Mouse (Mus musculus) mouse trophoblast stem cell (cell line): ENCODE results near the gene Coa3.

Experiments
- in situ Hi-C, 2 experiments: fragments of 300-500 bp; cut with MseI, MboI; formaldehyde crosslinking; loops; 2 replicates in 1 of 2; 3 replicates in 1 of 2; pipeline ENCODE4 v1.15.1; 2025

The Coa3 gene

DNA sequence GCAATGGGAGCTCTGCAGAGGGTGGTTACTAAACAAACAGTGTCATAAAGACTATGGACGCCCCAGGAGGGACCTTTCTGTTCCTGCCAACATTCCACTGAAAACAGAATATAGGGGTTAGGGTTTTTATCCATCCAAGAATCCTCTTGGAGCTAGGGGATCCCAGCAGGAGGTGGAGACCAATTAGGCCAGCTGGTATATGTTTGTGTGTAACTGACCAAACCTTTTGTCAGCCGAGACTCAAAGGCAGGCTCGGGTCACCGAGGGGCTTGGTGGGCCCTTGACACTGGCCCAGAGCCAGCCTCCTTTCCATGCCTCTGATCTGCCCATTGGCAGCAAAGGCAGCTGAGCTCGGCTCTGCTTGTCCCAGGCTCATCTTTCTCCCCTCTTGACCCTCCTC, 4.0 kb upstream of the Coa3 start:
- in situ Hi-C loops: no loop called here

- in situ Hi-C loops: no loop called here
Measured at GRCm38 (mm10) chr11:101280837-101281236, 1.9 kb upstream of the Coa3 start.

GRCm38 (mm10) chr11:101279193-101279569, 267 bp upstream of the Coa3 start:
- in situ Hi-C loops: no loop called here

GRCm38 (mm10) chr11:101277381-101278222, 1.3 kb downstream of the Coa3 start:
- in situ Hi-C loops: no loop called here

- in situ Hi-C loops: no loop called here
Measured at GRCm38 (mm10) chr11:101276319-101277070, 2.4 kb downstream of the Coa3 start.

DNA sequence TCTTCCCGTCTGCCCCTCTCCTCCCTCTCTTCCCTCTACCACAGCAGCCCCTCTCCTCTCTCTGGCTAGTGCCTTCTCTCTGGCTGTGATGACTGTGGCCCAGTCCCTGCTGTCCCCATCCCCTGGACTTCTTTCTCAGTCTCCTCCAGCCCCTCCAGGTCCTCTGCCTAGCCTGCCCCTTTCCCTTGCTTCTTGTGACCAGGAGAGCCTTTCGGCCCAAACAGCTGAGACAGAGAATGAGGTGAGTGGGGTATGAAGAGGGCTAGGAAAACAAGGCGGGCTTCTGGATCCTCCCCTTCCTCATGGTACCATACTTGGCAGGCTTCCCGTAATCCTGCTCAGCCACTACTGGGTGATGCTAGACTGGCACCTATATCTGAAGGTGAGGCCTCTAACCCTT, 3.6 kb downstream of the Coa3 start:
- in situ Hi-C loops: no loop called here

- in situ Hi-C loops: no loop called here
Measured at GRCm38 (mm10) chr11:101272446-101272845, 6.5 kb downstream of the Coa3 start.

DNA sequence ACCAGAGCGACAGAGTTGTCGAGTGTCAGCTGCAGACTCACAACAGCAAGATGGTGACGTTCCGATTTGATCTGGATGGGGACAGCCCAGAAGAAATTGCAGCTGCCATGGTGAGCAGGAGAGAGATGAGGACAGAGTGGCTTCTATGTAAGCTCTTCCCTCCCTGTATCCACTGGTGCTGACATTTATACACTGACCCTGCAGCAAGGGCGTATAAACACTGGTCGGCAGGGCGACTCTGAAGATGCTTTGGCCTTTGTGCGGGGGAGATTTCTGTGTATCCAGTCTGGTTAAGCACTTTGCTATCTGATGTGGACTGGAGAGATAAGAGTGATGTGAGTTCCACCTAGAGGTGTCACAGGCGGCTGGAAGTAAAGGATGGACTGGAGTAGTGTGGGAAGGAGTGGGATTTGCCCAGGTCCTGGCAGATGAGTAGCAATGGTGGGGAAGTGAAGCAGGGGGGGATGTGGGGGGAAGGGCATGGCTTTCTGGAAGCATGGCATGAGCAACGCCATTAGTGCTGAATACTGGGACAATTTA, 9.3 kb downstream of the Coa3 start:
- in situ Hi-C loops: no loop called here

- in situ Hi-C loops: no loop called here
Measured at GRCm38 (mm10) chr11:101265906-101266305, 13.0 kb downstream of the Coa3 start.

GRCm38 (mm10) chr11:101264954-101265471, 13.9 kb downstream of the Coa3 start:
- in situ Hi-C loops: no loop called here

- in situ Hi-C loops: no loop called here
Measured at GRCm38 (mm10) chr11:101263989-101264280, 15.0 kb downstream of the Coa3 start.

DNA sequence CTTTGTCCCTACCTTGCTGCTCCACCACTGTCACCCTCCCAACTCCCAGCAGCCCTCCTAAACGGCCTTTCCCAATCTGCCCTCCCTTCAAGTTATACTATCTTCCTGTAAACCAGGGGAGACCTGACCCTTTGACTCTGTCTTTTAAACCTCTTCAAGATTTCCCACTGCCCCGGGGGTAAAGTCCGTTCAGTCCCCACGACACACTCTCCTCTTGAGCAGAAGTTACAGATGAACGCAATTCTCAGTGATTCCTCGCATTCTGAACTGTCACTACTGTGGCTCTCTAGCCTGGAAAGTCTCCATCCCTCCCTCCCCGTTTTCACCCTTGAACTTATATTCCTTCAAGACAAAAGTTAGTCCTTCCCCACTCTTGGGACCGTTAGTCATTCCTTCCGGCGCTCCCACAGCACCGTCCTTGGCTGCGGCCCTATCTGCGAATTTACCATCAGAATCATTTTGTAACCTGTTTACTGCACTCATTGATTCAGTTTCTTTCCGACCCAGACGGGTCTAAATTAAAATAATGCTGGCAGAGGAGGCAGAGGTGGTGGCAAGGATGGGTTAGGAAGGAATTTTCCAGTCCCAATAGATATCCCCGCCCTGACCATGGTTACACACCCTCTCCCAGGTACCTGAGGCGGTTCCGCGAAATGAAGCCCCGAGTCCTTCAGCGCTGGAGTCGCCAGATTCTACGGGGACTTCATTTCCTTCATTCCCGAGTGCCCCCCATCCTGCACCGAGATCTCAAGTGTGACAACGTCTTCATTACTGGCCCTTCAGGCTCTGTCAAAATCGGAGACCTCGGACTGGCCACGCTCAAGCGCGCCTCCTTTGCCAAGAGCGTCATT, 15.6 kb downstream of the Coa3 start:
- in situ Hi-C loops: no loop called here

DNA sequence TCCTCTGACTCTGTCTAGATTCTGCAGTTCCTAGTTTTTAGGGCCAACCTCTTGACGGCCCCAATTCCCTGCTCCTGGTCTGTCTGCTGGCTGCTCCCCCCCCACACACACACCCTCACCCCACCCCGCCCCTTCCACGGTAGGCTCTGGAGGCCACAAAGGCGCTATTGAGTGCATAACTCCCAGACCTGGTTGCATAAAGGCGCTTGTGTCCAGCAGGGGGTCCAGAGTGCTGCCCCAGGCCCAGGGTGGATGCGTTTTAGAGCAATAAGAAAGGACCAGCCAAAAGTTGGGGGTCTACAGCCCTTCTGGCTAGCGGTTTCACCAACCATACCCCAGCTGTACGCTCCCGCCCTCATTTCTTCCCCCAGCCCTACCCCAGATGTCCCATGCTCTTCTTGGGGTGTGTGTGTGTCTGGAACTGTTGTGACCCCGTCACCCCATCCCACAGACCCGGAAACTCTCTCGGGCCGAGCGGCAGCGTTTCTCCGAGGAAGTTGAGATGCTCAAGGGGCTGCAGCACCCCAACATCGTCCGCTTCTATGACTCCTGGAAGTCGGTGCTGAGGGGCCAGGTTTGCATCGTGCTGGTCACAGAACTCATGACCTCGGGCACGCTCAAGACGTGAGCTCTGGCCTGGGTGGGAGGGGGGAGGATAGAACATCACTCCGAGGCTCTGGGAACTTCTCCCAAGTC, 16.5 kb downstream of the Coa3 start:
- in situ Hi-C loops: no loop called here

DNA sequence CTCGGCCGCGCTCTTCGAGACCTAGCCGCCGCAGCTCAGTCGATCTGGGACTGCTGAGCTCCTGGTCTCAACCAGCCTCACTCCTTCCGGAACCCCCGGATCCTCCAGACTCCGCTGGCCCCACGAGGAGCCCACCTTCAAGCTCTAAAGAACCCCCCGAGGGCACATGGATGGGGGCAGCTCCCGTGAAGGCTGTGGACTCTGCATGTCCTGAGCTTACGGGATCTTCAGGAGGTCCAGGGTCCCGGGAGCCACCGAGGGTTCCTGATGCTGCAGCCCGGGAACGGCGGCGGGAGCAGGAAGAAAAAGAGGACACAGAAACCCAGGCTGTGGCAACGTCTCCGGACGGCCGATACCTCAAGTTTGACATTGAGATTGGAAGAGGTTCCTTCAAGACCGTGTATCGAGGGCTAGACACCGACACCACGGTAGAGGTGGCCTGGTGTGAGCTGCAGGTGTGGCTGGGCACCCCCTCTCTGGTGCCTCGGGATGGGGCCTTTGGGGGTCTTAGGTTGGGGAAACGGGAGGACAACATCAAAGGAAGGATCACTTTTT, 18.0 kb downstream of the Coa3 start:
- in situ Hi-C loops: no loop called here

DNA sequence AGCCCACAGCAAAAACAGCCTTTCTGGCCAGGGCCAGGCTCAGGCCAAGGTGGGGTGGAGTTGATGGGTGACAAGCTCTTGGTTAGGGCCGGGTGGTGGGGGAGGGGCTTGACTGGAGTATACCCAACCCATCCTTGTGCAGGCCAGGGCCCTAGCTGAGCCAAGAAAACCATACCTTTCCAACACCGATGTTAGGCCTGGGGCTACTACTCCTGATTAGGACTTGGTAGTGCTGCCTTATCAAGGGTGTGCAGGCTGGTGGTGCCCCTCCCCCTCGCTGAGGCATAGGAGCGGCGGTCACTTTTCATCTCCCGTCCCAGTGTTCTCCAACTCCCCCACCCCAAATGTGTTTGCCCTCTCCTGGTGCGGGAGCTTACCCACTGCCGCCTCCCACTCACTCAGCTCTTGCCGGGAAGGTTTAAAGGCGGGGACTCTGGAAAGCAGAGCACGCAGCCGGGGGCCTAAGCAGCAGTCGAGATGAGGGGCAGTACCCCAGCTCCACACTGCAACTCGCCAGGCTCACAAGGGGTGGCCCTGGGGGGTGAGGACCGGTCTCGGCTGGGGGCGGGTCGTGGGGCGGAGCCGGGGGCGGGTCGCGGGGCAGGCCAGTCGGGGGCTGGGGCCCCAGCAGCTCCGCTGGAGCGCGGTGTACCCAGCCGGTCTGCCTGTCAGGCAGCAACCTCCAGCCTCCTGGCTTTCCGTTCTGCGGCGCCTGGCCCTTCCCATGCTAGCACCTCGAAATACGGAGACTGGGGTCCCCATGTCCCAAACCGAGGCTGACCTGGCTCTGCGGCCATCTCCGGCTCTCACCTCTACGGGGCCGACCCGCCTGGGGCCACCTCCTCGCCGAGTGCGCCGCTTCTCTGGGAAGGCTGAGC, 18.7 kb downstream of the Coa3 start, which contains the start of gene Wnk4:
Gene Wnk4 (plus strand): TSS at position 620 of the 878 bp plus-strand sequence.
- in situ Hi-C loops: no loop called here

- in situ Hi-C loops: no loop called here
Measured at GRCm38 (mm10) chr11:101259261-101259712, 19.6 kb downstream of the Coa3 start.

- in situ Hi-C loops: no loop called here
Measured at GRCm38 (mm10) chr11:101255826-101256775, 22.8 kb downstream of the Coa3 start.

GRCm38 (mm10) chr11:101253613-101254389, 25.1 kb downstream of the Coa3 start, which contains the start of gene Vps25:
Gene Vps25 (plus strand): TSS chr11:101253707.
- in situ Hi-C loops: no loop called here
